Mouse (Mus musculus) lung, postnatal 14 days (tissue): Measurements from ENCODE around the gene Cenpq.

Experiments used
- DNase-seq: peaks from one replicate; pipeline ENCODE4 v3.0.0; 2021

Cenpq gene

GRCm38 (mm10) chr17:40934420-40935231, at the start of gene Cenpq, which contains the start of gene Mut:
Gene Cenpq, minus strand, starts transcription at chr17:40935047.
Gene Mut, plus strand, starts transcription at chr17:40934685.
- peak; percentile 99 for DNase-seq

DNA sequence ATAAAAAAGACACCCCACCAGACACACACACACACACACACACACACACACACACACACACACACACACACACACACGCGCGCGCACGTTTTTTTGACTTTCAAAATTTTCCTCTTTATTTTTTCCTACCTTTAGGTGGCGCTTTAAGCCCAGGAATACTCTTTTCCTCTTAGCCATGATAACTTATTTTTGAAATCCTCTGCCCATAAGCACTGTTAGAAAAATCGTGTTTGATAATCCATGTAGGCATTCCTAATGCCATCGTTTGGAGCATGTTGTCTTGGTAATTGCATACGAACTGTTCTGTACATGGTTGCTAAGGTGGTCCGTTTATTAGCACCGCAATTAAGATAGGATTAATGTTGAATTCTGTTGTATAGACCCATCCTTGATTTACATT, 43.1 kb upstream of the Cenpq start:
- DNase-seq, result no peak

DNA sequence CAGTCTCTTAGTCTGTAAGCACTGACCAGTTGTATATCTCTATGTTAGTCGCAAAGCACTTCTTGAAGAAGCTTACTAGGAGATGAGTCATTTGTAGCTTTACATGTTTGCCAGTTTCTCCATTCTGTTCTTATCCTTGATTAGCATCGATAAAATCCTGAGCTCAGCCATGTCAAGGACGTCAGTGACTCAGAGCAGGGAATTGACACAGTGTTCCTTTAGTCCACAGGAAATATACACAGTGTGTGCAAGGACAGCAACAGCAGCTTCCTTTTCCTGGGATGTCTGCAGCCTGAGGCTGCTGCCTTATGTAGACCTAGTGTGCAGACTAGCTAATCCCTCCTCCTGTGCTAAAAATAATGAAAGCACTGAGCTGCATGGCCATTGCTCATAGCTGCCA, 13.7 kb upstream of the Cenpq start:
- no peak for DNase-seq

- DNase-seq, result no peak
Measured at GRCm38 (mm10) chr17:40933985-40934384, 862 bp downstream of the Cenpq start.

GRCm38 (mm10) chr17:40915499-40915898, 19.3 kb downstream of the Cenpq start:
- DNase-seq, result no peak

GRCm38 (mm10) chr17:40914250-40914649, 20.6 kb downstream of the Cenpq start, which contains the start of gene Glyatl3:
Gene Glyatl3, minus strand, starts transcription at chr17:40914350.
- no peak for DNase-seq

GRCm38 (mm10) chr17:40904721-40905154, 30.1 kb downstream of the Cenpq start:
- DNase-seq, result no peak

DNA sequence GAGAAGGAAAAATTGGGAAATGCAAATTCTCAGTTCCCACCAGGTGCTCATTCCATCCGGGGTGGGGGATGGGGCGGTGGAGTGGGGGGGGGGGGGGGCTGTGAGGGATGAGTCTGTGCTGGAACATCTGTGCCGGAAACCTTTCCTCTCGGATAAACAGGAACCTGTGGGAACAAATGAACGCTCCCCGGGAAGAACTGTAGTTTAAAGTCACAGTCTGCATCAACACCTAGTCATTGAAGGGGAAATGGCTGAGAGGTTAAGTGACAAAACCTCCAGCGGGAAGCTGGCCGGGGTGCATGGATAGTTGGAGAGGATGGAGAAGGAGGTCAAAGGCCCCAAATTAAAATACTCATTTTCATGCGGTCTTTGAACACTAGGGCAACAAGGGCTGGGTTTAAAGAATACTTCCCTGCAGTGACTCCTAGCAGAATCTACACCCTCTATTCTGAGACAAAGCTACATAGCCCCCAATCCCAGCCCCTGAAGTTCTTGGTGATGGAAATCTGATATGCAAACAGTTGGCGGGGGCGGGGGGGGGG, 30.7 kb downstream of the Cenpq start:
- DNase-seq, result peak; percentile 2

DNA sequence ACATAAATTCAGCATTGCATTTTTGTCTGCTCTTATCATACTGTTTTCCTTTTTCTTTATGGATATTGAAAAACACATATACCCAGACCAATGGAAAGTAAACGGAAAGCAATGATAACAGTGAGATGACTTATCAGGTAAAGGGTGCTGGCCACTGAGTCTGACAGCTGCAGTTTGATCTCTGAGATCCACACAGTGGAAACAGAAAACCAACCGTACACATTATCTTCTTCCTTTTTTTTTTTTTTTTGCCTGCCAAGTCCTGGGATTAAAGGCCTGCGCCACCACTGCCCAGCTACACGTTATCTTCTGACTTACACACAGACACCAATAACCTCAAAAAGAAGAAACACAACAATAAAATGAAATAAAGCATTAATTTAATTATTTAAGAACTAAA, 31.5 kb downstream of the Cenpq start:
- DNase-seq, result no peak

DNA sequence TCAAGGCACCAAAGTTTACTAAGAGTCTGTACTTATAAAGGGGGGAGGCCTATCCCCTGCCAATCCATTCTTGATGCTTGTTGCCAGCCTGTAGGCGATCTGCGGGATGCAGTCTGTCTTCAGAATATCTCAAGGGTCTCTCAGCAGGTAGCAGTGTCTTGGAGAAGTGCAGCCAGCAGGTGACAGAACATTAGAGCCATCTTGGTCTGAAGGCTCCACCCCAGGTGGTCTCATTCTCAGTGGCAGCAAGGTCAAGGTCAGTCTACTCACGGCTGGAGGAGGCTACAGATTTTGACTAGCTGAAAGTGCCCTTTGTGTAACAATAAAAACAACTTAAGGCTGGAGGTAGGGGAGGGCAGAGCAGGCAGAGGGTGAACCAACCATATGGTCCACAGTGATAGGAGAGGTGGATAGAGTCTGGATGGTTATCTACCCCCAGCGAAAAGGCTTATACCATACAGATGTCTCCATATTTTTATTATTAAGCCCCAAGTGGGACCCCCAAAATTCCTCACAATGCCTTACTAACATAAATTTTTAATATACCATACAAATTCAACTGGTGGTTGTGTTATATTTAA, 35.0 kb downstream of the Cenpq start:
- DNase-seq, result no peak

DNA sequence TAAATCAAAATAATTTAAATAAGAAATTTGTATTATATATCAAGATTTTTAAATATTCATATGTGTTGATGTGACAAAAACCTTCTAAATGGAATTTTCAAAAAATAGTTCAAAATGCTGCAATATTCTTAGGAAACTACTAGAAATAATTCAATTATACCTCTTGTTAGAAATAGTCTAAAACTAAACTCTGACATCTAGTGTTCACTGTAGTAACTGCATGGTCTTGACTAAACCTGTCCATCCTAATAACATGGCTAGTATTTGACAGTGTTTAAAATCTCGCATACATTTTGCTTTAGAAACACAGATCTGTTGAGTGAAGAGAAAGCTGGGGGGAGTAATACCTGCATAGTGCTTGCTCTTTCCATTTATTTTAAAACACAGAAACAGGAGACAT, 38.0 kb downstream of the Cenpq start:
- DNase-seq, result no peak

DNA sequence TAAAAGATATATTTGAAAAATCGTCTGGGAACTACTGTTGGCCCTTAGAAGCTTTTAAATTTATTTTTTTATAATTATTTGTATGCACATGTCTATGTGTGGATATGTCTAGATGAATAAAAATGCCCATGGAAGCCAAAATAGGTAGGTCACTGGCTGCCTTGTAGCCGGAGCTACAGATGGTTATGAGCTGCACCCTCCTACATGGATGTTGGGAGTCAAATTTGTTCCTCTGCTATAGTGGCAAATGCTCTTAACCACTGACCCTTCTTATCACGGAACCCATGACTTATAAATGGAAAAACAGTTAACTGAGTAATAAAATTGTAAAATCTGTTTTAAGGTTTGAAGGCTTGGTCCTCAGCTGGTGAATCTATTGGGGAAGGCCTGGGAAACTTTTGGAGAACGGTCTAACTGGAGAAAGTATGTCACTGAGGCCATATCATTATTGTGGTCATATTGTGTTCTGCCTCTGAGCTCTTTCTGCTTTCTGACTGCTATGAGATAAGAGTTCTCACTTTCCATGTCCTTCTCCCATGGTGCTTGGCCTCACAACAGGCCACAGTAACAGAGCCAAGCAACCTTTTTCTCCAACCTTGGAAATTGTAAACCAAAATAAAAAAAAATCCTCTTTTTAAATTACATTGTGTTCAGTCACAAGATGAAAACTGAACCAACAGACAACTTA, 46.9 kb downstream of the Cenpq start:
- DNase-seq, result no peak

GRCm38 (mm10) chr17:40885155-40885554, 49.7 kb downstream of the Cenpq start:
- DNase-seq, result no peak

GRCm38 (mm10) chr17:40882172-40882571, 52.7 kb downstream of the Cenpq start:
- DNase-seq, result no peak

- DNase-seq, result peak; percentile 56
Measured at GRCm38 (mm10) chr17:40879924-40880691, 54.7 kb downstream of the Cenpq start, which contains the start of gene 9130008F23Rik. Gene 9130008F23Rik, minus strand, starts transcription at chr17:40880559.

GRCm38 (mm10) chr17:40879528-40879923, 55.3 kb downstream of the Cenpq start:
- DNase-seq, result no peak

GRCm38 (mm10) chr17:40877741-40878140, 57.1 kb downstream of the Cenpq start:
- DNase-seq, result no peak

DNA sequence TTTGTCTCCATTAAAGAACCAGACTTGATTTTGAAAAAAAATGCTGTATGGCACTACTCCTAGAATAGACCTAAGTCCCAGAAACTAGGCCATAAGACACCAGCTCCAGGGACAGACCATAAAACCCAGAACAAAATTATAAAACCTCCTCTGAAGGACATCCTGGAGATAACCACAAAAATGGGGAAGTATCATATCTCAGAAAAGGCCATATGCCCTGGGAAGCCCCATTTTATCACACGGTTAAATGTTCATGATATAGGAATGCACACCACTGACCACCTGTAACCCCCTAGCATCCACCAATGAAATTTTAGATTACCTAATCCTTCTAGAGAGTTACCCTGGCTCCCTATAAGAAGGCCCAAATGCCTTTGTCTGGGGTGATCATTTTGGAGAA, 59.3 kb downstream of the Cenpq start:
- no peak for DNase-seq

DNA sequence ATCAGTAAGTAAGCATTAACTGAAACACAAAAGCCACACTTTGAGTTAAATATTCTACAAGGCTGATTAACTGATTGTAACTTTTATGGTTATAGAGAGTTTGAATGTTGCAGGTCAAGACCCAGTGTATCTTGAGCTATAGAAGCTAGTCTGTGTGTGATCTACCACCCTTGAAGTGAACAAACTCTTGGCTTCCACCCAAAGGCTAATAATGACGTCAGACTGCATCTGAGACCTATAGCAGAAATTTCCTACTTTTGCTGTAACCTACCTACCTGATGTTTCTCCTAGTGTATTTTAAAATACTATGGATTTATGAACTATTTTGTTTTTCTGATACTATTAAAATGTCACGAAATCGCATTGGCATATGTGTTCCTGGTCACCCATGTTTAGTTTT, 60.1 kb downstream of the Cenpq start:
- no peak for DNase-seq

GRCm38 (mm10) chr17:40873582-40874011, 61.2 kb downstream of the Cenpq start:
- DNase-seq, result no peak
